Mouse (Mus musculus): ENCODE results near the gene Itsn1.

The Itsn1 gene

DNA sequence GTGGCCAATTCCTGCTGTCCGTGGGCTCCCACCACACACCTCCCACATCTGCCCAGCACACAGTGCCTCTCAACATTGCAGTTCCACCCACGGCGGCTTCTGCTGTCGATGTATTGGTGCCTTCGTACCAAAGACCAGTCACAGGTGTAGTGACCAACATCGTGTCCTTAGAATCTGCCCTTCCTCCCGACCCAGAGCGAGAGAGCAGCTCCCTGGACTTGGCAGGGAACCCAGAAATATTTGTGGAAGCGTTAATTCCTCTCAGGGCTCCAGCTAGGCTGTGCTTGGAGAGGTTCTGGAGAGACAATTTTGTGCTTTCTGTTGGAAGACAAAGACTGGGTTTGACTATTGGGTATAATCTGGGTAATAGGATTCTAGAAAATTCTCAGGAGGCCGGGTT is 217.2 kb downstream of the Itsn1 start:
- 66% methylated on average over 10 of the region's 10 CpGs for WGBS

DNA sequence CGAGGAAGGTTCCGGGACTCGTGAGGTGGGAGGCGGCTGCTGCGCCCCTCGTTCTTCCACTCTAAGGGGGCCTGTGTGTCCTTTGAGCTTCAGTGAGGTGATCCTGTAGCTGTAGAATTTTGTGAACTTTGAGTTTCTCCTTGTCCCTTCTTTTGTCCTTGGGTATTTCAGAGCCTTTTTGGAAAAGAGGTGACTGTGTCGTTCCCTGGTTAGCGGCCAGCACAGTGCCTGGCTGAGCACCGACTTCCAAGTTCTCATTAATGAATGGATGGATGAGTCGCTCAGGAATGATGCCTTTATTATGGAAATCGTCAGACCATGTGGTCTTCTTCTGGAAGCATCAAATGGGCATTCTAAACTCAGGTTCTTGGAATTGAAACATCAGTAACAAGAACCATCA is 218.0 kb downstream of the Itsn1 start:
- 52% methylated on average over 11 of the region's 11 CpGs for WGBS

DNA sequence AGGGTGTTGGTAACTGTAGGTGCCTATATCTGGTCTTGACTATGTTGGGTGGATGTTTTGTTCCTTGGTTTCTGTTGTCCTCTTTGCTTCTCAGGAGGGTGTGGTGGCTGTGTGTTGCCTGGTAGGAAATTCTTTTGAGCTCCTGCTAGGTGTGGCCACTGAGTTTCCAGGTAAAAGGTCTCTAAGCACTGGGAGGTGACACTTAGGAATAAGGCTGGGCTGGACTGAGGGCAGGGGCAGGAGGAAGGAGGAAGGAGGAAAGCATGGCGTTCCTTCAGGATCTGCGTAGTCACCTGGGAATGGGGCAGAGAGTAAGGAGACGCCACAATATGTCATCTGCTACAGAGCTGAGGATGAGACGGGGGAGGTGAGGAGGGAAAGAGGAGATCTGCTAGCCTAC is 224.9 kb downstream of the Itsn1 start:
- 91% methylated on average over 4 of the region's 4 CpGs for WGBS

DNA sequence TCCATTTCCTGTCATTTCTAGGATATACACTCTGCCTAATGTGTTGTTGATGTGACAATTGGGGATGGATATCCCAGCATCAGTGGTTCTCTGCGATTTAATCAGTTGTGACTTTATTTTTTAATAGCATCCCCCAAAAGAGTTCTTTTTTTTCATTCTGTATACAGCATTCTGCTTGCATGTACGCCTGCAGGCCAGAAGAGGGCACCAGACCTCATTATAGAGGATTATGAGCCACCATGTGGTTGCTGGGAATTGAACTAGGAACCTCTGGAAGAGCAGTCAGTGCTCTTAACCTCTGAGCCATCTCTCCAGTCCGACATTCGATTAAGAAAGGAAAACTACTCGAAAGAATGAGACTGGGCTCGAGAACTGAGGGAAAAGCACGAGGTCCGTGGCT is 225.7 kb downstream of the Itsn1 start:
- WGBS = 83% methylated on average over 8 of the region's 8 CpGs

DNA sequence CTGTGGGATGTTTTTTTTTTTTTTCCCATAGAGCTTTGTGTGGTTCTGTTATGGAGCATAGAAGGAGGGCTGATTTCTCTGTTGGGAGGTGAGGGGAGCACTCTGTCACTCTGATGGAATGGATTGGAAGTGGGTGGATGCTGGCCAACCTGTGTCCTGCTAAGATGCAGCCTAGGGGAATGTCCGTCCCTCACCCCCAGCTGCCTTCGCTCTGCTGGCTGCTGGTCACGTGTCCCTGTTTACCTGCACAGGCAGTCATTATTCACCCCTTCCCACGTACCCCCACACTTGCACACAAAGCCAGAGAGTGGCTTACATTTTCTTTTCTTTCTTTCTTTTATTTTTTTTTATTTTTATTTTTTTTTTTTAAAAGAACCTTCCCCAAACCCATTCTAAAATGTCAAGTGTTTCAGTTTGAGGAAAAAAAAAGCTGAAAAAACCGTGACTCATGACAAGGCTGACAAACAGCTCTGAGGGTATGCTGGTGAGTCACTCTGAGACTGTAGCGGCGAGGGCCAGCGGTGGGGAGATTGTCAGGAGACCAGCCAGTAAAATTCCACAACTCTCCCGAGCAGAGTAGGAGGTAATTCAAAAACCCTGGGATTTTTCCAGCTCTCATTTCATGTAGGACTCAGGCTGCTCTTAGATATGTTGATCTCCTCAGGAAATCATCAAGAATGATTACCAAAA is 233.3 kb downstream of the Itsn1 start:
- WGBS = 14% methylated on average over 9 of the region's 9 CpGs

DNA sequence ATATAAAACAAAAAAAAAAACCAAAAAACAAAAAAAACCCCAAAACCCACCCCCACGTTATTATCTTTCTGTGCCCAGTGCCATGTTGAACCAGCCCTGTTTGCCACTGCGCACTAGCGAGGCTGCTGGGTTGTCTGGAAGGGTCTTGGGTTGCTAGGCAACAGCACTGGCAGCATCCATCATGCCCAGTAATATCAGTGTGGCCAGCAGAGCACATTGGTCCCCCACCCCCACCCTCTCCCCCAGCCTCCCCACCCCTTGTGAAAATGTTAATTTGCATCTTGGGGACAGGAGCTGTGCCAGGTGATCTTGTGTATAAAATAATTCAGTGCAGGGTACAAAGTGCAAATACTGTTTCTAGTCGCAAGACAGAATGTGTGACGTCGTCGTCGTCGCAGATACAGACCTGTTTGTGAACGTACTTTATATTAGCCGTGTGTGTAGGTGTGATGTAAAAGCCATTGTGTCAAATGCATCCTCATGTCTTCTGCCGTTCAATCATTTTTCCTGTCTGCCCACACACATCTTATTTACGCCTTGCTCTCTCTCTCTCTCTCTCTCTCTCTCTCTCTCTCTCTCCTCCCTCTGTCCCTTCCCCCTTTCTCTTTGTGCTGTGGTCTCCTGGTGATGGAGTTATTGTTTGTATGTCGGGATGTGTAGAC is 233.9 kb downstream of the Itsn1 start:
- WGBS = 30% methylated on average over 14 of the region's 14 CpGs

DNA sequence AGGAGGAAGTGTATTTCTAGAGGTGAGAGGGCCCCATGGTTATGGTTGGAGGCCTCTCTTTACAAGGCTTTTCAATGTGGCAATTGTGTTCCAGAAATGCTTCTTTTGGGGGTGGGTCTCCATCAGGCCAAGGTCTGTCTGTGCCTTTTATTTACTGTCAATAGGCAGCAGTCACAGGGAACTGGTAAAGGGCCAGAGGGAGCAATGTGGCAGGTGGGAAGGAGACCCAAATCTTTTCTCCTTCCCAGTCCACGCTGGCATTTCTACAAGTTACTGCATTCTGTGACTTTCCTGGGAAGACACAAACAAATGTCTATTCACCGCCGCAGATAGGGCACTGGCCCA is 234.4 kb downstream of the Itsn1 start:
- 62% methylated on average over 3 of the region's 3 CpGs for WGBS

DNA sequence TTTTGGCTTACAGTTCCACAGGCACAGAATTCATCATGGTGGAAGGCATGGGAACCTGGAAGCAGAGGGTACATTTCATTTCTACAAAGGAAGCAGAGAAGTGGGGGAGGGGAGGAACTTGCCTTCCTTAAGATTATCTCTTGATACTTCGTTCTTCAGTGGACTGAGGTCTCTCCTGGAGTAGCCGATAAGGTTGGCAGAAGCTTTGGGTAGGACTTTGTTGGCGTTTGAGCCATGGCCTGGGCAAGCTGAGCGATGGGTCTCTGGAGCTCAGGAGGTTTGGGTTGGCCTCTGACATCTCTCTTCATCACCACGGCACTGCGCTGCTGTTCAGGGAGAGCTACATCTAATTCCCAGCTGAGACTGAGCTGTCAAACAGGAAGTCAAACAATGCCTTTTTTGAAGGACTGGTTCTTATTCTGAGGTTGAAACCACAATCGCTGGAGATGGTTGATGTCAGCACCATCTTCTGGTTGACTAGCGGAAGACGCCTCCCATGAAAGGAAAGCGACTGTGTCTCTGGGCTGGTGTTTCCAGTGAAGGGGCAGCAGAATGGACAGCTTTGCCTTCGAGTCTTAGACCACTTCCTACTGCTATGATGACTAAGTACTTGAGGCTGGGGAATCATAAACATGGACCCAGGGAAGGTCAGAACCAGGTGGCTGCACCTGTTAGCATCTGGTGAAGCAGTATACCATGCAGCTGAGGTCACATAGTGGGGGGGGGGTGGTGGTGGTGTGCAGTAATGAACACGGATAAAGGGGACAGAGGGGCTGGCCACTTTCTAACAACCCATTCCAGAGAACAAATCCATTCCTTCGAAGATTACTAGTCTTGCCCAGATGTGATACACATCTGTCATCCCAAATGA is 235.5 kb downstream of the Itsn1 start:
- WGBS = 80% methylated on average over 13 of the region's 13 CpGs

DNA sequence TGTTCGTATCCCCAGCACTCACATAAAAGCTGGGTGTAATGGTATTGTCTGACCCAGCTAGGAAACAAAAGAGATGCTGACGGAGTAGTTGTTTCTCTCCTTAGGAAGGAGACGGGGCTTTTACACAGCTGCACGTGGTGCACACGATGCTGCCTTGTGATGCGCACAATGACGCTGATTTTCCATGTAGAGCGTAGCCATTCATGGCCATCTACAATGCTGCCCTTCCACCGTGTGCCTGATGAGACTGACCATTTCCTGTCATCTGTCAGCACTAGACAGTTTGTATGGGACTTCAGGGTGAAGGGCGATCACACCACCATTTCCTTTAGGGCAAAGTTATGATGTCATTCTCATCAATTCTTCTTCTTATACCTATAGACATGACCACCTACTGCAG is 239.6 kb downstream of the Itsn1 start:
- WGBS = 68% methylated on average over 10 of the region's 10 CpGs

DNA sequence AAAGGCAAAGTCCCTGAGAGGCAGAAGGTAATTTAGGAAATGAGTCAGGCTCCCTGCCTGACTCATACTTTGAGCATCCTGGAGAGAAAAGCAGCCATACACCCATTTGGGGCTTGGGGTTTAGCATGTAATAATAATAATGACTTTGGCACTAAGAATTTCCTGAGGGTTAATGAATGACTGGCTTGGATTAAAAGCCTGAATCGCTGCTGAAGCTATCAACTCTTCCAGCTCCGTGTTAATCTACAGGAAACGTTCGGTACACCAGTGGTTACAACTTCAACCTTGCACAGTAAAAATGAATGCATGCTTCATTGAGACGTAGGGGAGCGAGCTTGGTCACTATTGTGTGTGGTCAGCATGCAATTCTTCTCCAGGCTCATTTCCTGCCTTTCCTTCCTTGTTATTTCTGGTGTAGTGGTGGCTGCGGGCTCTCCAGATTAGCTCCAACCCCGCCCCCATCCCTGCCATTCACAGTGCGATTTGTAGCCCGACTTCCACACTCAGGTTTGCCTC is 240.5 kb downstream of the Itsn1 start:
- WGBS = 33% methylated on average over 10 of the region's 10 CpGs

Measured in cerebral cortex, adult 2 months (tissue).